Mouse (Mus musculus): ENCODE results near the gene Pkp4.
A peak's percentile ranks its signal among the peaks of the same experiment; 100 is the strongest.

Pkp4 gene

GRCm38 (mm10) chr2:59160605-59160963 lies at the start of gene Pkp4, which contains the start of gene Ccdc148:
Pkp4 (plus strand) TSS chr2:59160850.
Ccdc148 (minus strand) TSS chr2:59160683.
- DNase-seq = peak; percentile 96 to 97

GRCm38 (mm10) chr2:59129023-59129422 lies 31.6 kb upstream of the Pkp4 start:
- no peak for DNase-seq

GRCm38 (mm10) chr2:59129821-59130220 lies 30.8 kb upstream of the Pkp4 start:
- no peak for DNase-seq

- peak; percentile 28 to 58 for DNase-seq
Observed at GRCm38 (mm10) chr2:59131044-59131443, 29.6 kb upstream of the Pkp4 start.

GRCm38 (mm10) chr2:59155428-59155827 lies 5.2 kb upstream of the Pkp4 start:
- DNase-seq = no peak

- peak; percentile 61 to 89 for DNase-seq
Observed at GRCm38 (mm10) chr2:59158117-59158516, 2.5 kb upstream of the Pkp4 start.

- peak; percentile 77 to 80 for DNase-seq
Observed at GRCm38 (mm10) chr2:59159961-59160604, 567 bp upstream of the Pkp4 start.

- DNase-seq = peak in 1 of 2 experiments; percentile 60
Observed at GRCm38 (mm10) chr2:59161021-59161440, 381 bp downstream of the Pkp4 start.

GRCm38 (mm10) chr2:59161441-59162284 lies 1.0 kb downstream of the Pkp4 start:
- DNase-seq = peak; percentile 81 to 84

GRCm38 (mm10) chr2:59162285-59162600 lies 1.6 kb downstream of the Pkp4 start:
- no peak for DNase-seq

GRCm38 (mm10) chr2:59166976-59167375 lies 6.3 kb downstream of the Pkp4 start:
- DNase-seq = peak; percentile 70 to 72

- DNase-seq = peak in 1 of 2 experiments; percentile 45
Observed at GRCm38 (mm10) chr2:59167830-59168229, 7.2 kb downstream of the Pkp4 start.

- peak; percentile 63 to 79 for DNase-seq
Observed at GRCm38 (mm10) chr2:59169572-59170207, 9.0 kb downstream of the Pkp4 start.

- DNase-seq = no peak
Observed at GRCm38 (mm10) chr2:59170208-59170589, 9.5 kb downstream of the Pkp4 start.

GRCm38 (mm10) chr2:59170593-59170992 lies 9.9 kb downstream of the Pkp4 start:
- no peak for DNase-seq

- DNase-seq = peak in 1 of 2 experiments; percentile 24
Observed at GRCm38 (mm10) chr2:59171533-59171932, 10.9 kb downstream of the Pkp4 start.

- DNase-seq = peak; percentile 56 to 67
Observed at GRCm38 (mm10) chr2:59175926-59176325, 15.3 kb downstream of the Pkp4 start.

GRCm38 (mm10) chr2:59178191-59178590 lies 17.5 kb downstream of the Pkp4 start:
- DNase-seq = no peak

- no peak for DNase-seq
Observed at GRCm38 (mm10) chr2:59178960-59179359, 18.3 kb downstream of the Pkp4 start.

- DNase-seq = peak in 1 of 2 experiments; percentile 48
Observed at GRCm38 (mm10) chr2:59179487-59179886, 18.8 kb downstream of the Pkp4 start.

GRCm38 (mm10) chr2:59181321-59182113 lies 20.9 kb downstream of the Pkp4 start:
- no peak for DNase-seq

GRCm38 (mm10) chr2:59183541-59183940 lies 22.9 kb downstream of the Pkp4 start:
- DNase-seq = peak in 1 of 2 experiments; percentile 68

All from kidney, postnatal 36 days (tissue).